Mouse (Mus musculus) lung, postnatal 25 days (tissue): ENCODE results near the gene 1520401A03Rik.
A peak's percentile ranks its signal among the peaks of the same experiment; 100 is the strongest.
"Not testable (repeated sequence)": the region's sequence is repeated elsewhere in the genome, so short reads cannot be mapped to it uniquely, and the experiment has no call there.

Experiments used
- DNase-seq: peaks from one replicate; pipeline ENCODE4 v3.0.0; 2022; ENCODE audit warnings: low spot score

1520401A03Rik gene

DNA sequence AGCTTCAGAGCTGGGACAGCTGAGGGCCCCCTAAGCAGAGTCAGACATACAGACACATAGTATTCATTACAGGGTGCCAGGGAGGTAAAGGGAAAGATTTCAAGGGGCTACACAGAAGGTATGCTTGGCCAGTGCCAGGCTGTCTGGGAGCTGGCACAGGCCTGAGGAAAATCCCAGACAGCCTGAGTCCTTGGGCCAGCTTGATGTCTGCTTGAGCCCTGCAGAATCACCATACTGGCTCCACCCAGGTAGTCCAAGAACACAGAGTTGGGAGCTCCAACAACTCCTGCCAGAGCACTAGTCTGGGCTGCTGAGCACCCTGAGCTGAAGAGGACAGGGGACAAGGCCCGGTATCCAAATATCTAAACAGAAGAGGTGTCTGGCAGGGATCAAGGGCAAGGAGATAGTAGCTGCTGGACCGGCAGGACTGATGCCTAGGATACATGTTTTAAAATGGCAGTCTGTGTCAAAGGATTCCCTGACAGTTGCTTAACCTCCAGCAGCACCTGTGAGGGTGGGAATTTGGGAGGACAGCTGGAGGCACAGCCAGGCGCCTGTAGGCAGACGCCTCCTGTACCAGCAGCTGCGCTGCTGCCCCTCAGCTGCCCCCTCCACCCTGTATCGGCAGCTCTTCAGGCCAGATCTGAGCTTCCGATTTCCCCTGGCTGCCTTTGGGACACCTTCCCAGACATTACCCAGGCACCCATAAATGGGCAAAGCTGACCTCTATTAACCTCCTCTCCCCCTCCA is at the start of gene 1520401A03Rik:
TSS of gene 1520401A03Rik (minus strand) at position 408 of the 750 bp plus-strand sequence.
- no peak for DNase-seq

DNA sequence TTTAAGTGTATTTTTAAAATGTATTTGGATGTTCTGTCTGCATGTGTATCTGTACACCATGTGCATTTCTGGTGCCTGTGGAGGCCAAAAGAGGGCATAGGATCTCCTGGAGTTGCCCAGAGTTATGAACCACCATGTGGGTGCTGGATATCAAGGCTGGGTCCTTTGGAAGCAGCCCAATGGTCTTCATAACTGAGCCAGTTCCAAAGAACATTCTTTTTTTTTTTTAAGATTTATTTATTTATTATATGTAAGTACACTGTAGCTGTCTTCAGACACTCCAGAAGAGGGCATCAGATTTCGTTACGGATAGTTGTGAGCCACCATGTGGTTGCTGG is 49.6 kb upstream of the 1520401A03Rik start:
- DNase-seq, result not testable (repeated sequence)

DNA sequence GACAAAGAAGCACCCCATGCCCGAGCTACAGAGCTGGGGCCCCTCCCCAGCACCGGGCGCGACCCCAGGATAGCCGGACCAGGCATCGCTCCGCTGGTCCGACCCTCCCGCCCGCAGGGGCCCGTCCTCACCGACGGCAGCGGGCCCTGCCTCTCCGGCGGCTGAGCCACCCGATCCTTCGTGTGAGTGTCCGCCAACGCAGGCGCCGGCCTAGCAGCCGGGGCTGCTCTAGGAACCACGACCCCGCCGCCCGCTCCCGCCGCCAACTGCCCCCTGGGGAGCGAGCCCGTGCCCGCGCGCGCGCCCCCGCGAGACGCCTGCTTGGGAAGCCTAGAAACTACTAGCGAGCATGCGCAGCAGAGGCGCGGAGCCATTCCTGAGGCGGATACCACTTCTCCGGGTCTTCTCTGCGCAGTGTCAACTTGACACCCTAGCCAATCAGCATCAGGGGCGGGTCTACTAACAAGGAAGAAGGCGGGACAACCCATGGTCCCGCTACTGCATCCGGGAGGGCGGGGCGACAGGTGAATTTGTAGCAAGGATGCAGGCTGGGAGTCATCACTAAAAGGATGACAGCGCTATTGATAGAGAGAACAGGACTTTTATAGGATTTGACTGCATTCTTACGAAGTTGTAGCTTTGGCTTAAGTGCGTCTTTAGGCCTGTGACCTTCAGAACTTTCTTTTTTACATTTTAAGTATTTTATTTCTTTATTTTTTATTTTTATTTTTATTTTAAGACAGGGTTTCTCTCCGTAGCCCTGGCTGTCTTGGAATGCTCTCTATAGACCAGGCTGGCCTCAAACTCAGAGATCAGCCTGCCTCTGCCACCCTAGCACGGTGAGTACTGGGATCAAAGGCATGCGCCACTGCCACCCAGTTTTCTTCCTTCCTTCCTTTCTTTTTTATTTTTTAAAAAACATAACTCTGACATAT is 49.0 kb upstream of the 1520401A03Rik start, which contains the start of gene Flywch1:
TSS of gene Flywch1 (minus strand) at position 319 of the 935 bp plus-strand sequence.
- DNase-seq, result peak; percentile 98

DNA sequence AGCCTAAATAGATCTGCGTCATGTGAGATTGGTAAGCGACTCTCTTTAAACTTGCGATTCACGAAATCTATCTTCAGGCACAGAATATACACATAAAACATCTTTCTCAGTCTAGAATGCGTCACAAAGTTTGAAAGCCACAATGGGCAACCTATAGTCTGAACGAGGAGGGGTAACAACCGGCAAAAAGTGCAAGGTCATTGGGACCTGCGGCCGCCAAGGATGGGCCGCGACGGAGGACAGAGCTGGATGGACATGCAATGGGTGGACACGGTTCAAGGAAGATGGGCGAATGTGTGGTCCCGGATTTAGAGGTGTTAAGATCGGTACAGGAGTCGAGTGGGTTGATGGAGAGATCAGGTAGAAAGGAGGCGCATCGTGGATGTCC is 48.3 kb upstream of the 1520401A03Rik start:
- DNase-seq, result peak; percentile 12

DNA sequence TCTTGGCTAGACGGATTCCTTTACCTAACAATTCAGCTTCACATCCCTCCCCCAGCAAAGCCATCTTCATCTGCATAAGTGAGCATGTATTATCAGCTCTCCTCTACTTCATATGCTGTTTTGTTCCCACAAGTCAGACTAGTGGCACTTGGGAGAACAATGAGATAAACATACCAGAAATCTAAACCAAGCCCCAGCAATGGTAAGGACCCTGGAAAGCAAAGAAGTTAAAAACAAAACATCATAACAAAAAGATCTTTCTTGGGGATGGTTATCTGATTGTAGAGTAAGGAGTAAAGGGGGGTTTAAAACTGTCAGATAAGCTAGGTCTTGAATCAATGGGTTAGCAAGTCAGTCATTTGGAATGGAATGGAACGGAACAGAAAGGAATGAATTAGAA is 47.9 kb upstream of the 1520401A03Rik start:
- no peak for DNase-seq

DNA sequence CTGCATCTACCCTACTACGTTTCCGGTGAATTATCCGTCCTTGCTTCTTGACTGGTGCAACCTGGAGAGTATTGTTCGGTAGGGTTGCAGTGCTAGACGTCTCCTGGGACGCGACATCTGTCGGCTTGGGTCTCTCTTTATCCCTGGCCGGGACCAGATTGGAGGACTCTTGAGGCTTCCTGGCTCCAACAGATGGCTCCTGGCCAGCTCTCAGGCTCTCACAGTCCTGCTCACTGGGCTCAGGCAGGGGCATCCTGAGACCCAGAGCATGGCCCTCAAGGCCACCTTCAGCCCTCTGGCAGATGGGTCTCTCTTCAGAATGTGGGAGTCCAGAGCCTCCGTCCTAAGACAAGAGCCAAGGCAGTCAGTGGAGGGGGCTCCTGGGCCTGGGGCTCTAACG is 40.4 kb upstream of the 1520401A03Rik start:
- DNase-seq, result no peak

DNA sequence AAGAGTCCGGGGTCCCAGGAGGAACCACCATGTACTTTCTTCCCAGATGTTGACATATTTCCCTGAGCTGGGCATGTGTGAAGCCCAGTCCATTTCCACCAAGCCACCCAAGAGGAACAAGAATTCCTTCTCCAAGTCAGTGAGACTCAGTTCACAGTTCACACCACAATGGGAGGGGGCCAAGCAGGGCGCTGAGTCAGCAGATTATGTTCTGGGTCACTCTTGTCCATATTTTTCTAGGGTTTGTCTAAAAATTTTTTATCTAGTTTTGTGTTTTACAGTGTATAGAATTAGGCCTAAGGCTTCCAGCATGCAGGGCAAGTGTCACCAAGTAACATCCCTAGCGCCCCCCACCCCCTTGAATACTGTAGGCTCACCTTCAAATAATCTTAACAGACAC is 38.6 kb upstream of the 1520401A03Rik start:
- no peak for DNase-seq

DNA sequence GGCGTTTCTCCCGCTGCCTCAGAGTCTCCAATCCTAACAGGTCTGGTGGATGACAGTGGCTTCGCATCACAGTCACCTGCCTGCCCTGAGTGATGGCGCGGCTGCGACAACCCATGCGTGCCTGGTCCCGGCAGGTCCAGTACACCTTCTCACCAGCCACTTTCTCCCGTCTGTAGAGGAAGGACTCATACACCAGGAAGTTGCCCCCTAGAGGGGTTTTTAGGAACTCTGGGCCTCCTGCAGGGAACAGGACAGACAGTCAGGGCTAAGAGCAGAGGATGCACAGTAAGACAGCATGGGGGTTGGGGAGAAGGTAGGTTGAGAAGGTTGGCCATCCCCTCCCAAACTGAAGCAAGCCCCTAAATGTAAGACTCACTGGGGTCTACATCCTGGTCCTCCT is 37.6 kb upstream of the 1520401A03Rik start:
- no peak for DNase-seq

DNA sequence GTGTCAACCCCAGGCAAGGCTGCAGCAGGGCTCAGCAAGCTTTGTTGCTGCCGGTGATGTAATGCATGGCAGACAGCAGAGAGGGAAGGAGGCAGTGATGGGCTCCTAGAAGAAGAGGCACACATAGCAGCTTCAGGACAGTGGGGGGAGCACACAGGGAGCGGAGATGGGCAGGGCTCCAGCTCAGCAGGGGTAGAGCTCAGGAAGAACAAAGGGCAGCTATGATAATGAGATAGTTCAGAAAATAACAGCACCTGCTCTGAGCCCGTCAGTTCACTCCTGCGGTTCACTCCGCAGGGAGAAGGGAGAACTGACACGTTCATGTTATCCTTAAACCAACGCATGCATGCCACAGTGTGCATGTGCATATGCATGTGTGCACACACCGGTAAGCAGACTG is 36.2 kb upstream of the 1520401A03Rik start:
- DNase-seq, result no peak

DNA sequence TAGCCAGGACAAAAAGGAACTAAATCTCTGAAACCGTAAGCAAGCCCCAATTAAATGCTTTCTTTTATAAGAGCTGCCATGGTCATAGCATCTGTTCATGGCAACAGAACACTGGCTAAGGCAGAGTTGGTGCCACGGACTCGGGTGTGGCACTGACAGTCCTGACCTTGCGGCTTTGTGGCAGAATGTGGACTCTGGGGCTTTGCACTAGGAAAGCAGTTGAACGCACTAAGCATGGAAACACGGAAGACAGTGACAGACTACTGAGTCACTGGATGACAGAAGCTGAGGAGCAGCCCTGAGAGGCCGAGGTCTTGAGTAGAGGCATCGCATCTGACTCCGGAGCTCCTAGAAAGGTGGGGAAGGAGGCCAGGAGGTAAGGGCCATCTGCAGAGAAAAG is 35.0 kb upstream of the 1520401A03Rik start:
- DNase-seq, result no peak

DNA sequence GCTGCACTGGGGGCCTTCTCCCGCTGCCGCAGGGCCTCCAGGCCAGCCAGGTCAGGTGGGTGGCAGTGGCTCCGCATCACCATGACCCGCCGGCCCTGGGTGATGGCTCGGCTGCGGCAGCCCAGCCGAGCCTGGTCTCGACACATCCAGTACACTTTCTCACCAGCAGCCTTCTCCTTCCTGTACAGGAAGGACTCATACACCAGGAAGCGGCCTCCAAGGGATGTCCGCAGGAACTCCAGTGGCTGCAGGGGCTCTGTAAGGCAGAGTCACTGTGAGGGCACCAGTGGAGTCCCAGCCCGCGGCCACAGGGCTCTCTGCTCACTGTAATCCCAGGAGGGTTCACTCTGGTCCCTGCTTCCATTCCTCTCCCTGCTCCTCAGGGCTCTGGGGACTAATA is 33.1 kb upstream of the 1520401A03Rik start:
- no peak for DNase-seq

DNA sequence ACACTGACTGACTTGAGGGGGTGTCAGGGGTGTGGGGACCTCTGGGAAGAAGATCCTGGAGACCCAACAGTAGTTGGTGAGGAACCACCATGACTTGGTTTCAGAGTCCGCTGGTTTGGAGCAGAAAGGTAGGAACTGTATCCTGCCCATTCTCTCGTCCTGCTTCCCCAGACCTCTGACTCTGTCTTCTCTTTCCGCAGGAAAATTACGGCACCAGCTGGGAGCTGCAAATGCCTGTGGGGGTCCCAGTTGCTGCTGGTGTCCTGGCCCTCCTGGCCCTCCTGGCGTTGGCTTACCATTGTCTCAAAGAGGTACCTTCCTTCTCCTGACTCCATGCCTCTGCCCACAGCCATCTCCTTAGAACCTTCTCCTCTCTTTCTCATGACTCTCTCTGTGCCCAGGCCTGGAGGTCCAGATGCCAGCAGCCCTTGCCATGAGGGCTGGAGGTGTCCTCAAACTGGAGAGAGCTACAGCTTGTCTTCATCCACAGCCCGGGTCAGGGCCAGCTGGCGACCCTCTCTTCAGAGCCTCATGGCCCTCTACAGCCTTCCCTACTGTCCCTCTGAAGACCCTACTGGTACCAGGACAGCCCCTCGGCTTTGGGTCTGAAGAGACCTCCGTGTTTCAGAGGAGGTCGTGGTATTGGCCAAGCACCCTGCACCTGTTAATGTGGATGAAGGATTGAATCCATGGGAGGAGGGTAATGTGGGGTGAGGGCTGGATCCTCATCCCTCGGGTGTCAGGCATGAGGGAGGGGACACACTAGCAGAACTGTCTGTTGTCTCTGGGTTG is 27.0 kb upstream of the 1520401A03Rik start:
- no peak for DNase-seq

DNA sequence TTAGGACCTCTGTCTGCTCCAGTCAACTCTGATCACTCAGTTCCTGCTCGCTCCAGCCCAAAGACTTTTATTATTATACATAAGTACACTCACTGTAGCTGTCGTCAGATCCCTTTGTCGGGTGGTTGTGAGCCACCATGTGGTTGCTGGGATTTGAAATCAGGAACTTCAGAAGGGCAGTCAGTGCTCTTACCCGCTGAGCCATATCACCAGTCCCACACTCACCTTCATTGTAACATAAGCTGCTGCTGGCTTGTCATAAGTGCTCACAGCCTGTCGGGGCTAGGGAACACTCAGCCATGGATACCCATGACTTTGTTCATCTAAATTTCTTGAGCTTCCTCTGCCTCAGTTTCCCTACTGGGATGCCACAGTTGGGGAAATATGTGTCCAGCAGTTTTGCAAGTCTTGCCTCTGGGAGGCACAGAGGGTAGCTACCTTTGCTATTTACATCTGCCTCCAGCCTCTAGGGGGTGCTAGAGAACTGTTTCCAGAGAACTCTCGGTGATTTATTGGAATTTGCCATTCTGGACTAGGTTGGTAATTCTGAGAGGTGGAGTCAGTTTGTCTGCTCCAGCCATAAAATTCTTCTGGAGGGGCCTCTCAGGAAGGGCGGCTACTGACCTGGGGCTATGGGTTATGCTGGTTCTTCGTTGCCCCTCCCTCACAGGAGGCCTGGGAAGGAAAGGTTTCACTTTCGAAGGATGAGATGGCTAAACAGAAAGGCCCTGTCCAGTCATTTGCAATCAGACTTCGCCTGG is 26.2 kb upstream of the 1520401A03Rik start:
- DNase-seq, result peak; percentile 91

DNA sequence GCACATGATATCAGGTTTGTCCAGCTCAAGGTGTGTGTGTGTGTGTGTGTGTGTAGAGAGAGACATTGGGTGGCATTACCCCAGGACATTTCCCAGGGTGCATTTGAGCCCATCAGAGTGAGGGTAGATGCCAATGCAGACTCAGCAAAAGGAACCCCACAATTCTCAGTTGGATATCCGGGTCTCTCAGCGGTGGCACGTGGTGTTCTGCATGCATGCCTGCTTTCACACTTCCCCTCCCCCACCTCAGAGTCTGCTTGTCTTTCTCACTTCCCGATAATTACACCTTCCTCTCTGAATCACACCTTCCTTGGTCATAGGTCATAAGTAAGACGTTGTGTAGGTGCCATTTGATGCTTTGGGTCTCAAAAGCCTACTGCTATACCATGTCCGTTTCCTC is 25.4 kb upstream of the 1520401A03Rik start:
- DNase-seq, result no peak

DNA sequence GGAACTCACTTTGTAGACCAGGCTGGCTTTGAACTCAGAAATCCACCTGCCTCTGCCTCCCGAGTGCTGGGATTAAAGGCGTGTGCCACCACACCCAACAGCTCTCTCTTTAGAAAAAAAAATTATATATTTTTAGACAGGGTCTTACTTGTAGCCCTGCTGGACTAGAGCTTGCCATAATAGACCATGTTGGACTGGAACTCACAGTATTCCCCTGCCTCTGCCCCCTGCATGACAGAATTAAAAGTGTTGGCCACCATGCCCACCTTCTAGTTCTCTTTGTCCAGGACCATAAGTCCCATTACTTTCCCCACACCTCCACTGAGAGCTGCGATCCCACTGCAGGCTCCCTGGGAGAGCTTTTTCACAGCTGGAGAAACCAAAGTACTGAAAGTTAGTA is 24.9 kb upstream of the 1520401A03Rik start:
- DNase-seq, result no peak

DNA sequence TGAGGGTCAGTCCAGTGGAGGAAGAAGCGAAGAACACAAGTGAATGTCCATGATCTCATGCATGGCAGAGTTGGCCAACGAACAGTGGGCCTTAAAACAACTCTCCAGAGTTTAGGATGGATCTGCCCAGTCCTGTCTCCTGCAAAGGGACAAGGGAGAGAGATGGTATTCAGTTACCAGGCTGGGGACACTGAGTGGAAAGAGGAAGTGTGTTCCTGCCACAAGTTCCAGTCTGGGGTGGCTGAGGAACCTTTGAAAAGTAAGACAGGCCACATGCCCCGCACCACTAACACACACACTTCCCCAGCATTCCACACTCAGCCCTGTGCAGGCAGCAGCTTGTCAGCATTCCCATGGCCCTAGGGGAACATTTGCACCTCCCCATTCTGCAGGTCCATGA is 24.2 kb upstream of the 1520401A03Rik start:
- no peak for DNase-seq

DNA sequence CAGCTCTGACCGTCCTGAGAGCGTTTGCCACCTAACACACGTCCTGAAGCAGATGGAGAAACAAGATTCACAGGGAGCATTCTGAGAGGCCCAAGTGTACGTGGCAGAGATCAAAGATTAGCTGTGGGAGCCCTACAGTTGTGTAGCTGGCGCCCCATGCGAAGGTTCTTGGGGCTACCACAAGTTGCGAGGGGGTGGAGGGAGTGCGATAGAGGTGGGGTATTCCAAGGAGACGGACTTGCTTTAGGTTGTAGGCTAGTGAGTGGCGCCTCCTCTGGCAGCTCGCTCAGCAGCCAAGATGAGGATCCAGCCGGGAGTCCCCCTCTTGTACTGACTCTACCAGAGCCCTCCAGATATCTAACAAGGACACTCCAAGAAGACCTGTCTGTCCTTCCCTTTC is 23.7 kb upstream of the 1520401A03Rik start:
- no peak for DNase-seq

DNA sequence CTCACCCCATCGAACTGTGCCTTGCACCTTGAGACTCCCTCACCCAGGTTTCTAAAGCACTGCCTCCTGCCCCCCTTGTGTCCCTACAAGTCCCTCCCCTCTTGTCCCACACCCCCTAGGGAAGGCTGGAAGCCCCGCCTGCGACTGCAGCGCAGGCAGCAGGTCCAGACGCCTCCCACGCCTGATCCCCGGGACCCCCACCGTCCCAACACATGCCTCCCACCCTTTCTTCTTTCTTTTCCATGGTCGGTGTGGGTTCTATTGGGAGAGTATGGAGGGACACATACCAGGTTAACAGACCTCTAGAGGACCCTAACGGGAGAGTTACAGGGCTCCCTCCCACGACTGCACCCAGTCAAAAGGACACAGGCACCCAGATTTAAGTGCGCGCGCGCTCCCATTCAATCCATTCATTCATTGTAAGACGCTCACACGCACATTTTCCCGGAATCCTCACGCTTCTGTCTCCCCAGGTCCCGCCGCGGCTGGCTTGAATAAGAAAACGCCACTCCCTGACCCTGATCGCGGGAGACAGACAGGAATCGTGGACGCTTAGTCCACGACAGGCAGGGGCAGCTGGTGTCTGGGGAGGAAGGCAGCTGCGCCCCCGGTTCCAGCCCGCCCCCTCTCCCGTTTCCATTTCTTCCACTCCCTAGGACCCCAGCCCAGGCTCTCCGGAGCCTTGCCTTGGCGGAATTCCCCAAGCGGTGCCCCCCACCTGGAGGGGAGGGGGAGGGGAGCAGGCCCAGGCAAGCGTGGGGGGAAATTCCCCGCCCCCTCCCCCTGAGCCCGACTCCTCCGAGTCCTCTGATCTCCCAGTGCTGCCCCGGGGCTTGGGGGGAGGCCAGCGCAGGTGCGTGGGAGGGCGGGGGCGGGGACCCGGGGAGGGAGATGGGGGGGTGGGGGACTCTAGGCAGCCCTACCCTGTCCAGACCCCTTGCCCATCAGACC is 23.0 kb upstream of the 1520401A03Rik start, which contains the start of gene Kremen2:
TSS of gene Kremen2 (minus strand) at position 533 of the 951 bp plus-strand sequence.
- no peak for DNase-seq

DNA sequence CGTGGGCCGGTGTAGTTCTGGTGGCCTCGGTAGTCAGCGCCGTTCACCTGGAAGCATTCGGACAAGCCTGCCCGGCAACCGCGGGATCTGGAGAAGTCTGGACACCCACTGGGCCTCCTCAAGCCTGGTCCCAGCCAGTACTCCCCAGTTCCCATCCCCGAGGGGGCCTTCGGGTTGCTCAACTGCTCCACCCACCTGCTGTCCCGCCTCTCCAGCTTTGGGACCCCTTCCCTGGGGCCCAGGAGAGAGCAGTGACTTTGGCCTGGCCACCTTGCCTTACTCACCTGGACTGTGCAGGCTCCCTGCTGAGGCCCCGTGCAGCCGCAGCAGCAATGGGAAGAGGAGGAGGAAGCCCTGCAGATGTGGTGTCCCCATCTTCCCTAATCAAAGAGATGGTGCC is 22.1 kb upstream of the 1520401A03Rik start:
- no peak for DNase-seq

DNA sequence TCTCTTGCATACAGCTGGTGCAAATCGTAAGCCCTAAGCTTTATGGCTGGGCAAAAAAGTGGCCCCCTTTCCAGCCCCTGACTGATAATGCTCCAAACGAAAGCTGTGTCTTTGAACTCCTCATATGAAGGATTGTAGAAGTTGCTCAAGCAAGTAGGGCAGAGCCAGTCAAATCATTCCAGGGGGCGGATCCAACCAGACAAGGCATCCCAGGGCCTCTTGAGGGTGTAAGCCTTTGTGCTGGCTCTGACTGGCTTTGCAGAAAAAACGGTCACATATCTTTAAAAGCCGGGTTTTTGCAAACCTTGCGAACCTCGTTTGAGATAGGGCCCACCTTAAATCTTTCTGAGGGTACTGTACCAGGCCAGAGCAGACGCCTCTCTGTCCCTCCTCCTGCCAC is 21.5 kb upstream of the 1520401A03Rik start:
- no peak for DNase-seq
